Mouse (Mus musculus): ENCODE results near the gene Ndrg3. TPM values are rescaled to one million over a fixed set of nuclear protein-coding genes. Genes with fewer than 3 reads are reported as not detected.

The Ndrg3 gene
- polyA plus RNA-seq, 2 experiments: 29.2 to 31.7 TPM

DNA sequence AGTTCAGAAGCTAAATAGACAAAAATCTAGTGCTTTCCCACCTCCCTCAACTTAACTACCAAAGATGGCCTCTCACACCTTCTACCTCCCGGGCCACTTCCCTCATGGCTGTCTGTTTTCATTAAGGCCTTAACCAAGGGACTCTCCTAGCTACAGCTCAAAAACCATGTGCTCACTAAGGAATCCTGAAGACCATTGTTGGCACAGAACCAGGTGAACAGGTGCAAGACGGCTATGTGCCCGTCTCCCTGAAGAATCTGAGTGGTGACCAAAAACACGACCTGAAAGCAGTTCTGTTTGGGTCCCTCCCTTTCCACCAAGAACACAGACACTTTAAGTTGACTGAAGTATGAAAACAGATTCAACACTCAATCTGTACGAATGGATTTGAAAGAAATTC is 6.4 kb upstream of the Ndrg3 start:
- Histone ChIP-seq H3K4me2 (ENCODE audit: low read depth) (no peak overlapping the region), H3K27me3 (ENCODE audit: control insufficient read depth, insufficient read depth, low read length) (no peaks in the 10 kb centered on the region), H3K4me3 (ENCODE audit: insufficient read depth in 1 of 2, low read depth in 2 of 2, low read length in 2 of 2) (no peak overlapping the region), H3K36me3 (replicated peaks; ENCODE audit: control insufficient read depth, insufficient read depth, low read depth) (peaks cover 82% of the 10 kb centered on the region), H3K27ac (no peak overlapping the region), H3K9ac (replicated peaks) (no peak overlapping the region), H3K9me3 (ENCODE audit: control insufficient read depth, low read length) (no peaks in the 10 kb centered on the region), H3K4me1 (replicated peaks; ENCODE audit: control insufficient read depth in 2 of 2, insufficient read depth in 2 of 2, low read length in 1 of 2) (no peaks in the 10 kb centered on the region)
- DNase-seq (ENCODE audit: low read depth in 3 of 3, low spot score in 3 of 3): no peak
- TF ChIP-seq EP300 (IDR thresholded peaks at IDR 0.05; ENCODE audit: low read depth) (no peak), CTCF (IDR thresholded peaks at IDR 0.05; ENCODE audit: low read depth) (no peak)
- ATAC-seq (ENCODE audit: insufficient read depth): no peak
- WGBS (ENCODE audit: insufficient replicate concordance): 89% methylated on average over 5 of the region's 5 CpGs

- no peak for TF ChIP-seq EP300 (IDR thresholded peaks at IDR 0.05; ENCODE audit: low read depth)
- peak; percentile 69 for TF ChIP-seq CTCF (IDR thresholded peaks at IDR 0.05; ENCODE audit: low read depth)
Observed at GRCm38 (mm10) chr2:156996576-156996975, 4.7 kb upstream of the Ndrg3 start.

DNA sequence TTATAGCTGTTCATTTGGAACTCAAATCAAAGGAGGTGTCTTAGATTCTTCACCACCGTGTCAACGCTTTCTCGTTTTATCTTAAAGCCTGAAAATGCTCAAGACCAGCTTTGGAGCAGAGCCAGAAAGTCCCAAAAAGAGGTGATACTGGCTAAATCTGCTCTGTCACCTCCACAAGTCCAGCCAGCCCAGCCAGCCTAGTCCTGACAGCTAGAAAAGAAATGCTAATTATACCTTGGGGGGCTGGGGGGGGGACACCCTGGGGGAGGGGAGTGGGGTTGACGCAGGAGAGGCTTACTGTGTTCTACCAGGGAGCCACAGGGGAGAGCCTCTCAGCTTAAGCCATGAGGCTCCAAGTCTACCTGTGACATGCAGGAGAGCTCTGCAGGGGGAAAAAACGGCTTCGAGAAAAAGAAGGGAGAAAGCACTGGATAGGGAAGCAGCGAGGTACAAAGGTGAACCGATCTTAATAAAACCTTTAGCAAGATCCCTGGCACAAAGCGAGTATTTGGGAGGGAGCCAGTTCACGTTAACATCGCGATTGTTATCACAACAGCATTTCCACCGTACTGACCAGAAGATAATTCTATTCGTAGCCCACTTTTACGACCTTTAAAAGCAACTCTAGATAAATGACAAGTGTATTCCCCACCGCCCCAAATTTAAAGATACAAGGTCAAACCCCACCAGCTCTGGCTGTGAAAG is 977 bp downstream of the Ndrg3 start:
- no peaks in the 10 kb centered on the region for H3K27me3 ChIP-seq (ENCODE audit: control insufficient read depth, insufficient read depth, low read length)
- peak overlapping the region; percentile 93 to 94 for H3K4me3 ChIP-seq (ENCODE audit: insufficient read depth in 1 of 2, low read depth in 2 of 2, low read length in 2 of 2)
- H3K4me2 ChIP-seq (ENCODE audit: low read depth): peak overlapping the region; percentile 87
- H3K36me3 ChIP-seq (replicated peaks; ENCODE audit: control insufficient read depth, insufficient read depth, low read depth): peaks cover 28% of the 10 kb centered on the region
- H3K9ac ChIP-seq (replicated peaks): peak overlapping the region; percentile 97
- H3K27ac ChIP-seq: peak overlapping the region; percentile 77
- H3K4me1 ChIP-seq (replicated peaks; ENCODE audit: control insufficient read depth in 2 of 2, insufficient read depth in 2 of 2, low read length in 1 of 2): peaks cover 15 to 18% of the 10 kb centered on the region in 2 experiments
- 2% methylated on average over 16 of the region's 16 CpGs for WGBS (ENCODE audit: insufficient replicate concordance)
- no peak for ATAC-seq (ENCODE audit: insufficient read depth)
- DNase-seq (ENCODE audit: low read depth in 3 of 3, low spot score in 3 of 3): peak in 1 of 3 experiments; percentile 26
- no peaks in the 10 kb centered on the region for H3K9me3 ChIP-seq (ENCODE audit: control insufficient read depth, low read length)
- no peak for TF ChIP-seq CTCF (IDR thresholded peaks at IDR 0.05; ENCODE audit: low read depth)
- TF ChIP-seq EP300 (IDR thresholded peaks at IDR 0.05; ENCODE audit: low read depth): no peak

More at GRCm38 (mm10) chr2:156996576-156996975, 4.7 kb upstream of the Ndrg3 start:
- 66% methylated on average over 6 of the region's 6 CpGs for WGBS (ENCODE audit: insufficient replicate concordance)
- H3K27me3 ChIP-seq (ENCODE audit: control insufficient read depth, insufficient read depth, low read length): no peaks in the 10 kb centered on the region
- no peak overlapping the region for H3K9ac ChIP-seq (replicated peaks)
- H3K9me3 ChIP-seq (ENCODE audit: control insufficient read depth, low read length): no peaks in the 10 kb centered on the region
- H3K4me1 ChIP-seq (replicated peaks; ENCODE audit: control insufficient read depth in 2 of 2, insufficient read depth in 2 of 2, low read length in 1 of 2): peaks cover 2 to 5% of the 10 kb centered on the region in 2 experiments
- H3K27ac ChIP-seq: no peak overlapping the region
- DNase-seq (ENCODE audit: low read depth in 3 of 3, low spot score in 3 of 3) (no peak), ATAC-seq (ENCODE audit: insufficient read depth) (no peak)
- H3K4me2 ChIP-seq (ENCODE audit: low read depth): no peak overlapping the region
- H3K36me3 ChIP-seq (replicated peaks; ENCODE audit: control insufficient read depth, insufficient read depth, low read depth): peaks cover 80% of the 10 kb centered on the region
- no peak overlapping the region for H3K4me3 ChIP-seq (ENCODE audit: insufficient read depth in 1 of 2, low read depth in 2 of 2, low read length in 2 of 2)

DNA sequence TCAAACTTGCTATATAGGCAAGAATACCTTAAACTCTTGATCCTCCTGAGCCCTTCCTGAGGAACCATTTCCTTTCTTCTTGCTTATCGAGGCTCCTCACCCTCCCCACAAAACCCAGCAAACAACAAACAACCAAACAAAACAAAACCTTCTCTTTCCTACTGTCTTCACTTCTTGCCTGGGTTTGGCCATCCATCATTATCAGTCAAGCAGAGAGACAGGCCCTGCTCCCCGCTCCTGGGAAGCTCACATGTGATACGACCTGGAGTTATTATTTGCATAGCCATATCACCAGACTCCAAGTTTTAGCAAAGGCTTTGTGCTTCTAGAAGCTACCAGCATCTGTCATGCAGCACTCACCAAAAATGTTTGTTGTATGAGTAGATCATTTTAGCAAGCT is 4.5 kb downstream of the Ndrg3 start:
- ATAC-seq (ENCODE audit: insufficient read depth): no peak
- Histone ChIP-seq H3K4me1 (replicated peaks; ENCODE audit: control insufficient read depth in 2 of 2, insufficient read depth in 2 of 2, low read length in 1 of 2) (peaks cover 26 to 27% of the 10 kb centered on the region in 2 experiments), H3K4me2 (ENCODE audit: low read depth) (no peak overlapping the region), H3K27me3 (ENCODE audit: control insufficient read depth, insufficient read depth, low read length) (no peaks in the 10 kb centered on the region), H3K9ac (replicated peaks) (no peak overlapping the region), H3K4me3 (ENCODE audit: insufficient read depth in 1 of 2, low read depth in 2 of 2, low read length in 2 of 2) (no peak overlapping the region), H3K9me3 (ENCODE audit: control insufficient read depth, low read length) (no peaks in the 10 kb centered on the region), H3K36me3 (replicated peaks; ENCODE audit: control insufficient read depth, insufficient read depth, low read depth) (no peaks in the 10 kb centered on the region; the same call in 1 of the 2 replicates), H3K27ac (no peak overlapping the region)
- TF ChIP-seq EP300 (IDR thresholded peaks at IDR 0.05; ENCODE audit: low read depth): no peak
- TF ChIP-seq CTCF (IDR thresholded peaks at IDR 0.05; ENCODE audit: low read depth): no peak
- DNase-seq (ENCODE audit: low read depth in 3 of 3, low spot score in 3 of 3): no peak
- 41% methylated on average over 3 of the region's 3 CpGs for WGBS (ENCODE audit: insufficient replicate concordance)

- peak; percentile 94 for ATAC-seq (ENCODE audit: insufficient read depth)
- Histone ChIP-seq H3K4me2 (ENCODE audit: low read depth) (peak overlapping the region; percentile 65), H3K9ac (replicated peaks) (peak overlapping the region; percentile 2), H3K9me3 (ENCODE audit: control insufficient read depth, low read length) (no peaks in the 10 kb centered on the region), H3K4me1 (replicated peaks; ENCODE audit: control insufficient read depth in 2 of 2, insufficient read depth in 2 of 2, low read length in 1 of 2) (peaks cover 28 to 30% of the 10 kb centered on the region in 2 experiments), H3K4me3 (ENCODE audit: insufficient read depth in 1 of 2, low read depth in 2 of 2, low read length in 2 of 2) (peak overlapping the region in 1 of 2 experiments; percentile 24; a peak in 2 of 4 replicates), H3K27me3 (ENCODE audit: control insufficient read depth, insufficient read depth, low read length) (no peaks in the 10 kb centered on the region), H3K27ac (peak overlapping the region; percentile 95), H3K36me3 (replicated peaks; ENCODE audit: control insufficient read depth, insufficient read depth, low read depth) (no peaks in the 10 kb centered on the region; the same call in 1 of the 2 replicates)
- peak; percentile 38; the same call in 1 of the 2 replicates for TF ChIP-seq EP300 (IDR thresholded peaks at IDR 0.05; ENCODE audit: low read depth)
- no peak for TF ChIP-seq CTCF (IDR thresholded peaks at IDR 0.05; ENCODE audit: low read depth)
- peak; percentile 59 to 67 (median 66) for DNase-seq (ENCODE audit: low read depth in 3 of 3, low spot score in 3 of 3)
- WGBS (ENCODE audit: insufficient replicate concordance): 7% methylated on average over 2 of the region's 2 CpGs
Observed at GRCm38 (mm10) chr2:156982864-156983263, 9.0 kb downstream of the Ndrg3 start.
